ENCODE assay signal across 9 mouse cellular contexts in the genomic region with DNA sequence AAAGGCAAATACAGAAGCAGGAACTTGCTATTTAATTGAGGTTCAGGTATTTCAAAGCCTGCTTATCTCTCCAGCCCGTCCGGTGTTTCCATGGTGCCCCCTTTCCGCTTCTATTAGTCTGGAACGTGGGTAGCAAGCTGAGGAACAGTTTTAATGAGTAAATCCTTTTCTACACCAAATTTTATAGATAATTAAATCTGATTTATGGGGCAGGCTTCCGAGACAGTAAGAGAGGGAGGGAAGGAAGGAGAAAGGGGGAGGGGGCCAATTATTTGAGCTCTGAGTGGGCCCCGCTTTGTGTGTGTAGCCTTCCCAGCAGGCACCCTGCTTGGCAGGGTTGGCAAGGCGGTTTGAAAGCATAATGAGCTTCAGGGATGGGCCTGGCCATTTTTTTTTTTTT.
A peak's percentile ranks its signal among the peaks of the same experiment; 100 is the strongest.
DNase-seq lines count a peak whose midpoint lies in the region; ATAC-seq lines count a peak whose summit lies in the region.
"Had no signal": no experiment of that assay in that cellular context is flagged by ENCODE, and none has a peak within 500 bp of the region (broad histone marks: within the 10 kb centered on the region; RNA-seq: fewer than 3 reads in every experiment).

No protein-coding gene starts in this region.

- H3K36me3 ChIP-seq in embryonic facial prominence, embryonic 14.5 days (ENCODE audit: control insufficient read depth, insufficient read depth, low read length) = no peaks in the 10 kb centered on the region
- H3K36me3 ChIP-seq in intestine, embryonic 14.5 days (ENCODE audit: control insufficient read depth, insufficient read depth, low read length) = no peaks in the 10 kb centered on the region

- H3K27ac ChIP-seq in embryonic facial prominence, embryonic 14.5 days (replicated peaks; ENCODE audit: low read depth, low read length) = no peak overlapping the region
- H3K27ac ChIP-seq in intestine, embryonic 14.5 days (ENCODE audit: low read depth) = no peak overlapping the region

- H3K27me3 ChIP-seq in embryonic facial prominence, embryonic 14.5 days (replicated peaks; ENCODE audit: control insufficient read depth, insufficient read depth, low read length) = no peaks in the 10 kb centered on the region
- no peaks in the 10 kb centered on the region for H3K27me3 ChIP-seq in intestine, embryonic 14.5 days (replicated peaks; ENCODE audit: control insufficient read depth, insufficient read depth, low read length)
- H3K27me3 ChIP-seq: megakaryocyte, embryonic 14.5 days had no signal

- WGBS in embryonic facial prominence, embryonic 14.5 days = 28% methylated on average over 7 of the region's 7 CpGs
- 24% methylated on average over 7 of the region's 7 CpGs for WGBS in intestine, embryonic 14.5 days

- DNase-seq in kidney, postnatal 14 days = peak; percentile 23
- no peak for DNase-seq in kidney, adult 9 months
- peak; percentile 70 for DNase-seq in embryonic facial prominence, embryonic 14.5 days (ENCODE audit: low spot score)
- no peak for DNase-seq in intestine, embryonic 14.5 days (ENCODE audit: low spot score)
- peak; percentile 20 for DNase-seq in neural tube, embryonic 10.5 days (ENCODE audit: extremely low spot score, low spot score)
- DNase-seq in adrenal gland, adult 8-10 months = no peak
- no peak for DNase-seq in urinary bladder, postnatal 14 days (ENCODE audit: low spot score)
- DNase-seq in thymus, postnatal 4 days = no peak

- ATAC-seq in embryonic facial prominence, embryonic 14.5 days (ENCODE audit: low read depth) = peak; percentile 73; the same call in 1 of the 2 replicates
- no peak for ATAC-seq in intestine, embryonic 14.5 days (replicated peaks; ENCODE audit: low FRiP score, low TSS enrichment, low read depth)

- H3K4me1 ChIP-seq in embryonic facial prominence, embryonic 14.5 days (ENCODE audit: control insufficient read depth, insufficient read depth, low read length) = 0 out of 2 replicates have a peak, but pooled peaks cover 5% of the 10 kb centered on the region
- peaks cover 2% of the 10 kb centered on the region; the same call in 1 of the 2 replicates for H3K4me1 ChIP-seq in intestine, embryonic 14.5 days (replicated peaks; ENCODE audit: control insufficient read depth, insufficient read depth, low read length)
- H3K4me1 ChIP-seq: megakaryocyte, embryonic 14.5 days had no signal

- H3K4me2 ChIP-seq in embryonic facial prominence, embryonic 14.5 days (ENCODE audit: low read depth, low read length) = peak overlapping the region; percentile 50
- H3K4me2 ChIP-seq in intestine, embryonic 14.5 days (ENCODE audit: low read length) = peak overlapping the region; percentile 41

- no peak overlapping the region; the same call in 1 of the 2 replicates for H3K9ac ChIP-seq in embryonic facial prominence, embryonic 14.5 days (ENCODE audit: low read depth, low read length)
- H3K9ac ChIP-seq in intestine, embryonic 14.5 days (ENCODE audit: low read length) = no peak overlapping the region

- H3K4me3 ChIP-seq in embryonic facial prominence, embryonic 14.5 days (ENCODE audit: low read depth, low read length) = peak overlapping the region; percentile 28
- no peak overlapping the region for H3K4me3 ChIP-seq in intestine, embryonic 14.5 days (ENCODE audit: low read depth, low read length)
- H3K4me3 ChIP-seq: megakaryocyte, embryonic 14.5 days had no signal

- H3K9me3 ChIP-seq in embryonic facial prominence, embryonic 14.5 days (ENCODE audit: control insufficient read depth, low read length) = no peaks in the 10 kb centered on the region
- H3K9me3 ChIP-seq in intestine, embryonic 14.5 days (ENCODE audit: control insufficient read depth, low read length) = no peaks in the 10 kb centered on the region

Comparison
In these comparisons a context has a peak if more than half of its experiments do, and no peak if none do; other contexts are left out.
1. DNase-seq: peak in kidney, postnatal 14 days (single experiment), embryonic facial prominence, embryonic 14.5 days (single experiment) and neural tube, embryonic 10.5 days (single experiment); none in kidney, adult 9 months (single experiment), intestine, embryonic 14.5 days (single experiment), adrenal gland, adult 8-10 months (single experiment), urinary bladder, postnatal 14 days (single experiment) and thymus, postnatal 4 days (single experiment).